ENCODE assay signal across 7 mouse cellular contexts in the genomic region with DNA sequence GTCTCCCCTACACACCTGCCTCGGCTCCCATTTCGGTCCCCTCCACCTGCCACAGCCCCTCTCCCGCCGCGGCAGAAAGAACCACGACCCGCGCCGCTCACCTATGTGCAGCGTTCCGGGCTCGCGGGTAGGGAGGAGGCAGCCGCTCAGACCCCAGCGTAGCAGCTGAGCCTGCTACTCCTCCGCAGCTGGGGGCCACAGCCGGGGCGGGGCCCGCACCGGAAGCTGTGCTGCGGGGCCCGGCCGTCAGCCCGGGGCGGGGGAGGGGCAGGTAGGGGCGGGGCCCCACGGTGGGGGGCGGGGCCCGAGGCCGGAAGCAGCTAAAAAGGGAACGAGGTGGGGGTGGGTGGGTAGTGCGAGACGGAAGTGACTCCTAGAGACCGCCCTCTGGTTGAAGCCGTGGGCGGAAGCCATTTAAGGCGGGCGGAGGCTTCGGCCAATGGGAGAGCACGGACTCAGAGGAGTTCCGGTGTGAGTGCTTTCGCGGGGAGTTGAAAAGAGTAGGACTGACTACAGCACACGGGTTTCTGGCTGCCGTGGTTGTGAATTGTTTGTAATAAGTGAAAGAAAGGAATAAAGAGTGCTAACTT. TPM values are rescaled to one million over a fixed set of nuclear protein-coding genes. Genes with fewer than 3 reads are reported as not detected.
DNase-seq lines count a peak whose midpoint lies in the region; ATAC-seq and TF ChIP-seq lines count a peak whose summit lies in the region.

A gene (minus strand): TSS at position 213 of the 590 bp plus-strand sequence.

- WGBS in embryonic facial prominence, embryonic 12.5 days = under 1% methylated on average over 45 of the region's 45 CpGs
- WGBS in kidney, adult 2 months = 1% methylated on average over 44 of the region's 45 CpGs
- under 1% methylated on average over 43 of the region's 45 CpGs for WGBS in limb, embryonic 12.5 days
- under 1% methylated on average over 38 of the region's 45 CpGs for WGBS in midbrain, embryonic 15.5 days
- under 1% methylated on average over 43 of the region's 45 CpGs for WGBS in spleen, adult 2 months

- H3K9me3 ChIP-seq in embryonic facial prominence, embryonic 12.5 days = no peaks in the 10 kb centered on the region
- no peaks in the 10 kb centered on the region for H3K9me3 ChIP-seq in limb, embryonic 12.5 days
- H3K9me3 ChIP-seq in midbrain, embryonic 15.5 days = no peaks in the 10 kb centered on the region

- peak; percentile 99 for ATAC-seq in embryonic facial prominence, embryonic 12.5 days (ENCODE audit: insufficient number of reproducible peaks, insufficient read depth, low FRiP score, low TSS enrichment)
- ATAC-seq in limb, embryonic 12.5 days (ENCODE audit: insufficient number of reproducible peaks, insufficient read depth, low FRiP score, low TSS enrichment, low read depth) = peak; percentile 98
- ATAC-seq in midbrain, embryonic 15.5 days (replicated peaks) = peak; percentile 100

- H3K4me1 ChIP-seq in embryonic facial prominence, embryonic 12.5 days = peaks cover 26% of the 10 kb centered on the region
- H3K4me1 ChIP-seq in kidney, adult 2 months (ENCODE audit: control insufficient read depth, insufficient read depth, low read length) = peaks cover 6% of the 10 kb centered on the region; the same call in 1 of the 2 replicates
- peaks cover 33% of the 10 kb centered on the region for H3K4me1 ChIP-seq in limb, embryonic 12.5 days (replicated peaks)
- peaks cover 36% of the 10 kb centered on the region for H3K4me1 ChIP-seq in midbrain, embryonic 15.5 days
- H3K4me1 ChIP-seq in spleen, adult 2 months (ENCODE audit: control insufficient read depth, insufficient read depth, insufficient read length) = peaks cover 15% of the 10 kb centered on the region; the same call in 1 of the 2 replicates

- 0 out of 2 replicates have a peak, but pooled peaks cover 7% of the 10 kb centered on the region for H3K27me3 ChIP-seq in embryonic facial prominence, embryonic 12.5 days
- H3K27me3 ChIP-seq in kidney, adult 2 months (replicated peaks; ENCODE audit: control insufficient read depth, insufficient read depth, low read length) = no peaks in the 10 kb centered on the region
- peaks cover 3% of the 10 kb centered on the region; the same call in 1 of the 2 replicates for H3K27me3 ChIP-seq in limb, embryonic 12.5 days
- H3K27me3 ChIP-seq in midbrain, embryonic 15.5 days (replicated peaks) = no peaks in the 10 kb centered on the region
- H3K27me3 ChIP-seq in spleen, adult 2 months (ENCODE audit: control insufficient read depth, insufficient read depth, low read length) = no peaks in the 10 kb centered on the region

- peak; percentile 89 for DNase-seq in adrenal gland, postnatal 25 days
- peak; percentile 93 to 96 for DNase-seq in heart, adult 18-20 months
- DNase-seq in kidney, adult 2 months = peak; percentile 96
- peak; percentile 90 to 94 for DNase-seq in spleen, adult 2 months (ENCODE audit: low read depth in 1 of 2, low spot score in 2 of 2)

- peak within 1 kb of the TSS; percentile 68 for H3K9ac ChIP-seq in embryonic facial prominence, embryonic 12.5 days
- peak within 1 kb of the TSS; percentile 63 for H3K9ac ChIP-seq in limb, embryonic 12.5 days (replicated peaks)
- peak within 1 kb of the TSS; percentile 84 for H3K9ac ChIP-seq in midbrain, embryonic 15.5 days

- peak within 1 kb of the TSS; percentile 70 for H3K4me3 ChIP-seq in embryonic facial prominence, embryonic 12.5 days
- peak within 1 kb of the TSS; percentile 88 for H3K4me3 ChIP-seq in kidney, adult 2 months (ENCODE audit: insufficient read depth, low read depth, low read length)
- H3K4me3 ChIP-seq in limb, embryonic 12.5 days (replicated peaks) = peak within 1 kb of the TSS; percentile 78
- H3K4me3 ChIP-seq in midbrain, embryonic 15.5 days = peak within 1 kb of the TSS; percentile 94
- peak within 1 kb of the TSS; percentile 92 for H3K4me3 ChIP-seq in spleen, adult 2 months (ENCODE audit: extremely low read depth, insufficient read depth, insufficient read length)

- no peak for TF ChIP-seq POLR2A in kidney, adult 2 months (IDR thresholded peaks at IDR 0.05; ENCODE audit: low read depth, low read length)
- TF ChIP-seq POLR2A in spleen, adult 2 months (IDR thresholded peaks at IDR 0.05; ENCODE audit: low read depth, low read length) = peak; percentile 73

- no peak for TF ChIP-seq CTCF in kidney, adult 2 months (conservative IDR thresholded peaks at IDR 0.05; ENCODE audit: insufficient read depth, insufficient read length, low read depth, low read length)
- TF ChIP-seq CTCF in spleen, adult 2 months (IDR thresholded peaks at IDR 0.05; ENCODE audit: extremely low read depth, insufficient read depth, insufficient read length, insufficient replicate concordance) = no peak

- H3K27ac ChIP-seq in embryonic facial prominence, embryonic 12.5 days = peak within 1 kb of the TSS; percentile 37
- no peak within 1 kb of the TSS for H3K27ac ChIP-seq in kidney, adult 2 months (ENCODE audit: insufficient read depth, low read depth, low read length)
- peak within 1 kb of the TSS; percentile 72 for H3K27ac ChIP-seq in limb, embryonic 12.5 days
- peak within 1 kb of the TSS; percentile 82 for H3K27ac ChIP-seq in midbrain, embryonic 15.5 days
- peak within 1 kb of the TSS; percentile 86 for H3K27ac ChIP-seq in spleen, adult 2 months (ENCODE audit: insufficient read depth, low read length)

- peak within 1 kb of the TSS; percentile 75 for H3K4me2 ChIP-seq in embryonic facial prominence, embryonic 12.5 days (replicated peaks)
- H3K4me2 ChIP-seq in limb, embryonic 12.5 days = peak within 1 kb of the TSS; percentile 81
- H3K4me2 ChIP-seq in midbrain, embryonic 15.5 days = peak within 1 kb of the TSS; percentile 84

- no peaks in the 10 kb centered on the region for H3K36me3 ChIP-seq in embryonic facial prominence, embryonic 12.5 days
- no peaks in the 10 kb centered on the region for H3K36me3 ChIP-seq in kidney, adult 2 months (ENCODE audit: control insufficient read depth, insufficient read depth, low read length)
- peaks cover 8% of the 10 kb centered on the region; the same call in 1 of the 2 replicates for H3K36me3 ChIP-seq in limb, embryonic 12.5 days
- H3K36me3 ChIP-seq in midbrain, embryonic 15.5 days (replicated peaks) = no peaks in the 10 kb centered on the region
- peaks cover 3% of the 10 kb centered on the region; the same call in 1 of the 2 replicates for H3K36me3 ChIP-seq in spleen, adult 2 months (ENCODE audit: control insufficient read depth, insufficient read depth, low read length)

RNA-seq across cellular contexts. Expression of the gene that starts here (rescaled TPM):
- total RNA-seq in adrenal gland, postnatal 25 days (2021) = 3.9 and 4.9 TPM in 2 replicates
- polyA plus RNA-seq in embryonic facial prominence, embryonic 12.5 days (2016; fragmentation: Nextera tagmentation; extraction: Ambion mirVana) = 13.6 and 14.8 TPM in 2 replicates
- total RNA-seq in heart, adult 18-20 months (2021) = 1 to 10 TPM; 3.7 to 4.9 TPM
- polyA plus RNA-seq in kidney, adult 2 months (2012; rRNA removed) = 4.6 and 5.0 TPM in 2 replicates
- polyA plus RNA-seq in limb, embryonic 12.5 days (2016; fragmentation: Nextera tagmentation; extraction: Ambion mirVana) = 19.0 and 22.4 TPM in 2 replicates
- 9.2 and 10.5 TPM in 2 replicates for polyA plus RNA-seq in midbrain, embryonic 15.5 days (2015; fragmentation: Nextera tagmentation; extraction: Ambion mirVana)
- 35.2 and 38.6 TPM in 2 replicates for polyA plus RNA-seq in spleen, adult 2 months (2012; rRNA removed)
